Mouse (Mus musculus): ENCODE measurements at regions not wholly inside any gene's neighbourhood (a gene's known extent, or its start where the extent isn't known, plus 50 kb on each side); places are given as distances from the start of the nearest gene placed in this dataset.

GRCm38 (mm10) chr13:26536575-26536974 lies 233.4 kb downstream of the Hdgfl1 start:
- ATAC-seq (ENCODE audit: low FRiP score, low TSS enrichment): no peak
- Histone ChIP-seq H3K27ac (ENCODE audit: low read depth, low read length) (no peak overlapping the region), H3K27me3 (ENCODE audit: control insufficient read depth, insufficient read depth, low read length) (no peaks in the 10 kb centered on the region), H3K4me3 (ENCODE audit: low read length) (no peak overlapping the region), H3K4me2 (replicated peaks; ENCODE audit: low read depth, low read length) (no peak overlapping the region), H3K9me3 (ENCODE audit: control insufficient read depth, low read length) (no peaks in the 10 kb centered on the region), H3K36me3 (ENCODE audit: control insufficient read depth, insufficient read depth, low read length) (no peaks in the 10 kb centered on the region), H3K4me1 (ENCODE audit: control insufficient read depth, insufficient read depth, low read length) (no peaks in the 10 kb centered on the region), H3K9ac (ENCODE audit: low read depth, low read length) (no peak overlapping the region)
- 12% methylated on average over 2 of the region's 2 CpGs for WGBS

- Histone ChIP-seq H3K4me3 (ENCODE audit: low read length) (no peak overlapping the region), H3K9ac (ENCODE audit: low read depth, low read length) (no peak overlapping the region), H3K27ac (ENCODE audit: low read depth, low read length) (no peak overlapping the region), H3K4me2 (replicated peaks; ENCODE audit: low read depth, low read length) (no peak overlapping the region), H3K27me3 (ENCODE audit: control insufficient read depth, insufficient read depth, low read length) (no peaks in the 10 kb centered on the region), H3K4me1 (ENCODE audit: control insufficient read depth, insufficient read depth, low read length) (no peaks in the 10 kb centered on the region), H3K9me3 (ENCODE audit: control insufficient read depth, low read length) (no peaks in the 10 kb centered on the region), H3K36me3 (ENCODE audit: control insufficient read depth, insufficient read depth, low read length) (no peaks in the 10 kb centered on the region)
- ATAC-seq (ENCODE audit: low FRiP score, low TSS enrichment): no peak
Measured at GRCm38 (mm10) chr13:26532761-26533160, 237.2 kb downstream of the Hdgfl1 start.

GRCm38 (mm10) chr13:26519054-26519453 lies 250.9 kb downstream of the Hdgfl1 start:
- Histone ChIP-seq H3K27ac (ENCODE audit: low read depth, low read length) (no peak overlapping the region), H3K4me2 (replicated peaks; ENCODE audit: low read depth, low read length) (no peak overlapping the region), H3K4me3 (ENCODE audit: low read length) (no peak overlapping the region), H3K27me3 (ENCODE audit: control insufficient read depth, insufficient read depth, low read length) (no peaks in the 10 kb centered on the region), H3K36me3 (ENCODE audit: control insufficient read depth, insufficient read depth, low read length) (no peaks in the 10 kb centered on the region), H3K9me3 (ENCODE audit: control insufficient read depth, low read length) (no peaks in the 10 kb centered on the region), H3K9ac (ENCODE audit: low read depth, low read length) (no peak overlapping the region), H3K4me1 (ENCODE audit: control insufficient read depth, insufficient read depth, low read length) (no peaks in the 10 kb centered on the region)
- 56% methylated on average over 1 of the region's 1 CpGs for WGBS
- no peak for ATAC-seq (ENCODE audit: low FRiP score, low TSS enrichment)

- Histone ChIP-seq H3K4me1 (ENCODE audit: control insufficient read depth, insufficient read depth, low read length) (no peaks in the 10 kb centered on the region), H3K27me3 (ENCODE audit: control insufficient read depth, insufficient read depth, low read length) (no peaks in the 10 kb centered on the region), H3K36me3 (ENCODE audit: control insufficient read depth, insufficient read depth, low read length) (no peaks in the 10 kb centered on the region), H3K4me2 (replicated peaks; ENCODE audit: low read depth, low read length) (no peak overlapping the region), H3K9ac (ENCODE audit: low read depth, low read length) (no peak overlapping the region), H3K9me3 (ENCODE audit: control insufficient read depth, low read length) (no peaks in the 10 kb centered on the region), H3K4me3 (ENCODE audit: low read length) (no peak overlapping the region), H3K27ac (ENCODE audit: low read depth, low read length) (no peak overlapping the region)
- ATAC-seq (ENCODE audit: low FRiP score, low TSS enrichment): no peak
- WGBS: 81% methylated on average over 5 of the region's 5 CpGs
Measured at GRCm38 (mm10) chr13:26518425-26518824, 251.5 kb downstream of the Hdgfl1 start.

GRCm38 (mm10) chr13:26517646-26518045 lies 252.3 kb downstream of the Hdgfl1 start:
- no peaks in the 10 kb centered on the region for H3K9me3 ChIP-seq (ENCODE audit: control insufficient read depth, low read length)
- no peaks in the 10 kb centered on the region for H3K36me3 ChIP-seq (ENCODE audit: control insufficient read depth, insufficient read depth, low read length)
- no peak overlapping the region for H3K27ac ChIP-seq (ENCODE audit: low read depth, low read length)
- H3K4me2 ChIP-seq (replicated peaks; ENCODE audit: low read depth, low read length): no peak overlapping the region
- H3K27me3 ChIP-seq (ENCODE audit: control insufficient read depth, insufficient read depth, low read length): no peaks in the 10 kb centered on the region
- WGBS: 83% methylated on average over 4 of the region's 4 CpGs
- no peak overlapping the region for H3K9ac ChIP-seq (ENCODE audit: low read depth, low read length)
- no peaks in the 10 kb centered on the region for H3K4me1 ChIP-seq (ENCODE audit: control insufficient read depth, insufficient read depth, low read length)
- no peak overlapping the region for H3K4me3 ChIP-seq (ENCODE audit: low read length)
- no peak for ATAC-seq (ENCODE audit: low FRiP score, low TSS enrichment)

- 67% methylated on average over 4 of the region's 4 CpGs for WGBS
- no peak overlapping the region for H3K27ac ChIP-seq (ENCODE audit: low read depth, low read length)
- ATAC-seq (ENCODE audit: low FRiP score, low TSS enrichment): no peak
Measured at GRCm38 (mm10) chr13:26510448-26510847, 259.5 kb downstream of the Hdgfl1 start.

GRCm38 (mm10) chr13:26509841-26510240 lies 260.1 kb downstream of the Hdgfl1 start:
- H3K4me3 ChIP-seq (ENCODE audit: low read length): no peak overlapping the region
- H3K9me3 ChIP-seq (ENCODE audit: control insufficient read depth, low read length): no peaks in the 10 kb centered on the region
- H3K27ac ChIP-seq (ENCODE audit: low read depth, low read length): no peak overlapping the region
- H3K27me3 ChIP-seq (ENCODE audit: control insufficient read depth, insufficient read depth, low read length): no peaks in the 10 kb centered on the region
- H3K36me3 ChIP-seq (ENCODE audit: control insufficient read depth, insufficient read depth, low read length): no peaks in the 10 kb centered on the region
- H3K9ac ChIP-seq (ENCODE audit: low read depth, low read length): no peak overlapping the region
- H3K4me2 ChIP-seq (replicated peaks; ENCODE audit: low read depth, low read length): no peak overlapping the region
- peak; percentile 66; the same call in 1 of the 2 replicates for ATAC-seq (ENCODE audit: low FRiP score, low TSS enrichment)
- no peaks in the 10 kb centered on the region for H3K4me1 ChIP-seq (ENCODE audit: control insufficient read depth, insufficient read depth, low read length)
- 58% methylated on average over 3 of the region's 3 CpGs for WGBS

More at GRCm38 (mm10) chr13:26510448-26510847, 259.5 kb downstream of the Hdgfl1 start:
- H3K4me2 ChIP-seq (replicated peaks; ENCODE audit: low read depth, low read length): no peak overlapping the region
- H3K9me3 ChIP-seq (ENCODE audit: control insufficient read depth, low read length): no peaks in the 10 kb centered on the region
- H3K9ac ChIP-seq (ENCODE audit: low read depth, low read length): no peak overlapping the region
- no peaks in the 10 kb centered on the region for H3K36me3 ChIP-seq (ENCODE audit: control insufficient read depth, insufficient read depth, low read length)
- H3K4me3 ChIP-seq (ENCODE audit: low read length): no peak overlapping the region
- no peaks in the 10 kb centered on the region for H3K27me3 ChIP-seq (ENCODE audit: control insufficient read depth, insufficient read depth, low read length)
- H3K4me1 ChIP-seq (ENCODE audit: control insufficient read depth, insufficient read depth, low read length): no peaks in the 10 kb centered on the region

GRCm38 (mm10) chr13:26503744-26504143 lies 266.2 kb downstream of the Hdgfl1 start:
- no peak overlapping the region for H3K4me3 ChIP-seq (ENCODE audit: low read length)
- ATAC-seq (ENCODE audit: low FRiP score, low TSS enrichment): no peak
- H3K9me3 ChIP-seq (ENCODE audit: control insufficient read depth, low read length): no peaks in the 10 kb centered on the region
- H3K27ac ChIP-seq (ENCODE audit: low read depth, low read length): no peak overlapping the region
- no peaks in the 10 kb centered on the region for H3K27me3 ChIP-seq (ENCODE audit: control insufficient read depth, insufficient read depth, low read length)
- H3K4me1 ChIP-seq (ENCODE audit: control insufficient read depth, insufficient read depth, low read length): no peaks in the 10 kb centered on the region
- no peaks in the 10 kb centered on the region for H3K36me3 ChIP-seq (ENCODE audit: control insufficient read depth, insufficient read depth, low read length)
- H3K4me2 ChIP-seq (replicated peaks; ENCODE audit: low read depth, low read length): no peak overlapping the region
- no peak overlapping the region for H3K9ac ChIP-seq (ENCODE audit: low read depth, low read length)
- WGBS: 91% methylated on average over 1 of the region's 1 CpGs

GRCm38 (mm10) chr13:26497086-26497485 lies 272.9 kb downstream of the Hdgfl1 start:
- Histone ChIP-seq H3K36me3 (ENCODE audit: control insufficient read depth, insufficient read depth, low read length) (no peaks in the 10 kb centered on the region), H3K9me3 (ENCODE audit: control insufficient read depth, low read length) (no peaks in the 10 kb centered on the region), H3K9ac (ENCODE audit: low read depth, low read length) (no peak overlapping the region), H3K4me3 (ENCODE audit: low read length) (no peak overlapping the region), H3K4me2 (replicated peaks; ENCODE audit: low read depth, low read length) (no peak overlapping the region), H3K27me3 (ENCODE audit: control insufficient read depth, insufficient read depth, low read length) (no peaks in the 10 kb centered on the region), H3K4me1 (ENCODE audit: control insufficient read depth, insufficient read depth, low read length) (no peaks in the 10 kb centered on the region), H3K27ac (ENCODE audit: low read depth, low read length) (no peak overlapping the region)
- no peak for ATAC-seq (ENCODE audit: low FRiP score, low TSS enrichment)
- 87% methylated on average over 2 of the region's 2 CpGs for WGBS

GRCm38 (mm10) chr13:26495871-26496270 lies 274.1 kb downstream of the Hdgfl1 start:
- H3K27me3 ChIP-seq (ENCODE audit: control insufficient read depth, insufficient read depth, low read length): no peaks in the 10 kb centered on the region
- H3K4me2 ChIP-seq (replicated peaks; ENCODE audit: low read depth, low read length): no peak overlapping the region
- H3K4me1 ChIP-seq (ENCODE audit: control insufficient read depth, insufficient read depth, low read length): no peaks in the 10 kb centered on the region
- no peak for ATAC-seq (ENCODE audit: low FRiP score, low TSS enrichment)
- no peak overlapping the region for H3K9ac ChIP-seq (ENCODE audit: low read depth, low read length)
- no peak overlapping the region for H3K4me3 ChIP-seq (ENCODE audit: low read length)
- no peak overlapping the region for H3K27ac ChIP-seq (ENCODE audit: low read depth, low read length)
- H3K36me3 ChIP-seq (ENCODE audit: control insufficient read depth, insufficient read depth, low read length): no peaks in the 10 kb centered on the region
- H3K9me3 ChIP-seq (ENCODE audit: control insufficient read depth, low read length): no peaks in the 10 kb centered on the region

All from kidney, embryonic 14.5 days (tissue).